Mouse (Mus musculus) inflammation-experienced regulatory T-cells, adult 16 weeks (primary cell): ENCODE data around the gene Fam227b. TPM values are rescaled to one million over a fixed set of nuclear protein-coding genes. Genes with fewer than 3 reads are reported as not detected.

ENCODE experiments used
- polyA plus RNA-seq: library from polyadenylated mRNA; unstranded; fragments of 100-300 nt; shearing (Covaris generic); gene quantifications from one replicate; pipeline ENCODE4 v1.2.1, GENCODE M21; 2017

The Fam227b gene
- polyA plus RNA-seq: not detected

DNA sequence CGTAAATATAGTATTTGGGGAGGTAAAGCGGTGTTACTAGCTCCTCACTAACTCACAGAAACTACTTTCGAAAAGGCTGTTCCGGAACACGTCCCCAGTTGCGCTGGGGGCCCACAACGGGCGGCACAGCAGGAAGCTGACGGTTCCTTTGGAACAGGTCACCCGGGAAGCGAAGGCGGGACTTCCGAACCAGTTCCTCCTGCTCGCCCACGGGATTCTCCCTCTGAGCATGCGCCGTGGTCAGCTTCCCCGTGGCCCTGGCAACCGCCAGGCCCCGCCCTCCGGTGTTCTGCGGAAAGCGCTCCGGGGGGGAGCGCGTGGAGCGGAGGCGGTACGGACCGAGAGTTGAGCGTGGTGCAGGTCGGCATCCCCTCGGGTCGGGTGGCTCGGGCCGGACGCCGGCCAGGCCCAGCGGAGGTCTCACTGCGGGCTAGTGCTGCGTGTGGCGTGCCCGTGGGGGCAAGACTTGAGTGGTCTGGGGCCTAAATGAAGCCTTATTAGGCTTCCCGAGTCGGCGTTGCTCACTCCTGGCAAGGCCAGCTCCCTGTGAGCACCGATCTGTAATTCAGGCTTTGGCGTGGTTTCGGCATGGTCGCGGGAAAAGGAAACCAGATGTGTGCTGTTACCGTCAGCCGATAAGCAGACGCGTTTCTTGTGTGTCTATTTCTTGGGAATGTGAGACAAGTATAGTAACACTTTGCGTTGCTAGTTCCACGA is at the start of gene Fam227b, which contains the start of gene Dtwd1:
Gene Fam227b (minus strand): TSS at position 150 of the 717 bp plus-strand sequence.
Gene Dtwd1 (plus strand): TSS at position 287 of the 717 bp plus-strand sequence.

DNA sequence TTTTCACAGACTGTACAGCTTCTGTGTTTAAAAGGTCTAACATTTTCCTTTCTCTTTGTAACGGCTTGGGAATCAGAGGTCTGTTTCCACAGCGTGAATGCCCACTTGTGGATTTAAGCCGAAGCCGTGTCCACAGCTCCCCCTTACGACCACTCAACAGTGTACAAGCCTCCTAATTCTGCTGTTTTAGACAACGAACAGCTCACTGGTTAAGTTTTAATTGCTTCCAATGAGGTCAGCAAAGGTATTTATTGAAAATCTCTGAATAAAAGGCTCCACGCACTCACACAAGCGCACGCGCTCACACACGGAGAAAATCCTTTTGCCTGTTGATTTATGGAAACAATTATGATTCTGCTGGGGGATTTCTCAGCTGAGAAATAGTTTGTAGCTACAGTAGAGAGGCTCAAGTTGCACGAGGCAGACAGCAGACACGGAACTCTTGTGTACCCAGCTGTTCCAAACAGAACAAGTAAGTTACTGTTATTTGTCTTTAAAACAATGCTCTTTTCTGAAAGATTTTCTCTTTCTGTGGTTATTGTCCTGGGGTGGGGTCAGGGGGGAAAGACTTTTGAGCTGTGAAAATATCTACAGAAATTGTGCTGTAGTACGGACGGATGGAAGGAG is 117.3 kb downstream of the Fam227b start, which contains the start of gene Fgf7:
Gene Fgf7 (plus strand): TSS at position 280 of the 627 bp plus-strand sequence.

Other genes starting within 250 kb of the Fam227b start
- gene Fgf7, start 117.3 kb downstream of the Fam227b start, polyA plus RNA-seq: not detected
- 19.1 TPM for gene Dtwd1, start 137 bp upstream of the Fam227b start, polyA plus RNA-seq
- gene Gm17555, start 63.1 kb upstream of the Fam227b start, polyA plus RNA-seq: not detected